Mouse (Mus musculus): ENCODE measurements around the gene Defa30. TPM values are rescaled to one million over a fixed set of nuclear protein-coding genes. Genes with fewer than 3 reads are reported as not detected.
"Not testable (repeated sequence)": the region's sequence is repeated elsewhere in the genome, so short reads cannot be mapped to it uniquely, and the experiment has no call there.

Defa30 gene
- polyA plus RNA-seq (2014; fragmentation: Nextera tagmentation; extraction: Ambion mirVana) = not detected in 2 replicates

DNA sequence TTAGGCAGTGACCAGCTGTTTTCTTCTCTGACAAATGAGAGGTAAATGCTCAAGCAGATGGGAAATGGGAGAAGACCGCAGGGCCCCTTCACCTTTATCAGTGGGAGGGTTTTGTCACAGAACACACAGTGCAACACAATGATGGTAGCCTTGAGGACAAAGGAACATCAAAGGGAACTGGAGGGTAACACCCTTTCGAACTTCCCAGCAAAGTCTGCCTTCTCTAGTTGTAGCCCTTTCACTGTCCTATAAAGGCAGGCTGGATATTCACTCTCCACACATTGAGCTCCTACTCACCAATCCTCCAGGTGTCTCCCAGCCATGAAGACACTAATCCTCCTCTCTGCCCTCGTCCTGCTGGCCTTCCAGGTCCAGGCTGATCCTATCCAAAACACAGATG is at the start of gene Defa30:
Gene Defa30 (plus strand): TSS at position 301 of the 400 bp plus-strand sequence.
- H3K36me3 ChIP-seq (ENCODE audit: control insufficient read depth, insufficient read depth, low read length); H3K9me3 ChIP-seq (ENCODE audit: control insufficient read depth, low read length); H3K4me1 ChIP-seq (ENCODE audit: control insufficient read depth, insufficient read depth, low read length); H3K4me2 ChIP-seq (ENCODE audit: low read depth, low read length); DNase-seq (ENCODE audit: low spot score); H3K27ac ChIP-seq (replicated peaks; ENCODE audit: low read depth, low read length); H3K4me3 ChIP-seq (ENCODE audit: low read depth, low read length); ATAC-seq (ENCODE audit: low read depth); H3K9ac ChIP-seq (ENCODE audit: low read depth, low read length); H3K27me3 ChIP-seq (replicated peaks; ENCODE audit: control insufficient read depth, insufficient read depth, low read length): not testable (repeated sequence)
- WGBS = 64% methylated on average over 3 of the region's 3 CpGs

DNA sequence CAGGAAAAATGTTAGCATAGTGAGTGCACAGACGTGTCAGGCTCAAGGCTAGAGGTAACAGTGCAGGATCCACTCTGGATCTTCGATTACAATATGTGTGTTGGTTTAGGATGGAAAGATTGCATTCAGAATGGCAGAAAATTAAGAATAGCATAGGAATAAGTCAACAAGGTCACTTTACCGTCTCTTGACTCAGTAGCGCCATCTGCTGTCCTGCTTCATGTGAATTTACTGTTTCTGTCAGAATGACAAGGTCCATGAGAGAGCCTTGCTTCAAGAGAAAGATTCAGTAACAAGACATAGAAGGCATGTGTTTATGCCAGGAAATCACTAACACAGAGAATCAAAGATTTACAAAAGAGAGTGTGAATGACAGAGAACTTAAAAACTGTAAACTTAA is 41.3 kb upstream of the Defa30 start:
- H3K36me3 ChIP-seq (ENCODE audit: control insufficient read depth, insufficient read depth, low read length) = no peaks in the 10 kb centered on the region
- no peaks in the 10 kb centered on the region for H3K4me1 ChIP-seq (ENCODE audit: control insufficient read depth, insufficient read depth, low read length)
- ATAC-seq (ENCODE audit: low read depth) (no peak), DNase-seq (ENCODE audit: low spot score) (no peak)
- H3K4me2 ChIP-seq (ENCODE audit: low read depth, low read length) = no peak overlapping the region
- no peak overlapping the region for H3K4me3 ChIP-seq (ENCODE audit: low read depth, low read length)
- WGBS = 50% methylated on average over 4 of the region's 4 CpGs
- no peak overlapping the region for H3K9ac ChIP-seq (ENCODE audit: low read depth, low read length)
- H3K9me3 ChIP-seq (ENCODE audit: control insufficient read depth, low read length) = no peaks in the 10 kb centered on the region
- H3K27ac ChIP-seq (replicated peaks; ENCODE audit: low read depth, low read length) = no peak overlapping the region
- no peaks in the 10 kb centered on the region for H3K27me3 ChIP-seq (replicated peaks; ENCODE audit: control insufficient read depth, insufficient read depth, low read length)

DNA sequence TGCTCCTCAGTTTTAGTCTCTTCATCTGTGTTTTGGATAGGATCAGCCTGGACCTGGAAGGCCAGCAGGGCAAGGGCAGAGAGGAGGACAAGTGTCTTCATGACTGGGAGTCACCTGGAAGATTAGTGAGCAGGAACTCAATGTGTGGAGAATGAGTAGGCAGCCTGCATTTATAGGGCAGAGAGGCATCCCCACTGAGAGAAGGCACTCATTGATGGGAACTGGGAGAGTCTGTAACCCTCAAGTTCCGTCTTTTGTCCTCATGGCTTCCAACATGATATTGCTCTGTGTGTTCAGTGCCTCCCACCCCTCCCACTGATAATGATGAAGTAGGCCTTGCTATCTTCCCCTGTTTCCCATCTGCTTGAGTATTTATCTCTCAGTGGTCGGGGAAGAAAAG is 38.5 kb upstream of the Defa30 start, which contains the start of gene Gm14851:
Gene Gm14851 (minus strand): TSS at position 101 of the 400 bp plus-strand sequence.
- H3K4me3 ChIP-seq (ENCODE audit: low read depth, low read length); H3K9ac ChIP-seq (ENCODE audit: low read depth, low read length); H3K27ac ChIP-seq (replicated peaks; ENCODE audit: low read depth, low read length); H3K36me3 ChIP-seq (ENCODE audit: control insufficient read depth, insufficient read depth, low read length); DNase-seq (ENCODE audit: low spot score); H3K4me2 ChIP-seq (ENCODE audit: low read depth, low read length); H3K9me3 ChIP-seq (ENCODE audit: control insufficient read depth, low read length); H3K4me1 ChIP-seq (ENCODE audit: control insufficient read depth, insufficient read depth, low read length); H3K27me3 ChIP-seq (replicated peaks; ENCODE audit: control insufficient read depth, insufficient read depth, low read length); ATAC-seq (ENCODE audit: low read depth): not testable (repeated sequence)
- no CpG with 5 or more reads among the region's 2 CpGs for WGBS

DNA sequence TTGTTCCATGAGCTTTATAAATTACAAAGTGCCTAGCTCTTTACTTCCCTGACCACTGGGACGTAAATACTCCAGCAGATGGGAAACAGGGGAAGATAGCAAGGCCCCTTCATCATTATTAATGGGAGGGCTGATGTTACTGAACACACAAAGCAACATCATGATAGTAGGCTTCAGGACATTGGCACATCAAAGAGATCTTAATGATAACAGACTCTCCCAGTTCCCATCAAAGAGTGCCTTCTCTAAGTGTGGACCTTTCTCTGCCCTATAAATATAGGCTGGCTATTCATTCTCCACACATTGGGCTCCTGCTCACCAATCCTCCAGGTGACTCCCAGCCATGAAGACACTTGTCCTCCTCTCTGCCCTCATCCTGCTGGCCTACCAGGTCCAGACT is 27.5 kb downstream of the Defa30 start, which contains the start of gene Defa22:
Gene Defa22 (plus strand): TSS at position 301 of the 400 bp plus-strand sequence.
- not testable (repeated sequence) for H3K4me2 ChIP-seq (ENCODE audit: low read depth, low read length); ATAC-seq (ENCODE audit: low read depth); H3K9ac ChIP-seq (ENCODE audit: low read depth, low read length); H3K36me3 ChIP-seq (ENCODE audit: control insufficient read depth, insufficient read depth, low read length); H3K4me3 ChIP-seq (ENCODE audit: low read depth, low read length); H3K27ac ChIP-seq (replicated peaks; ENCODE audit: low read depth, low read length); DNase-seq (ENCODE audit: low spot score); H3K9me3 ChIP-seq (ENCODE audit: control insufficient read depth, low read length); H3K27me3 ChIP-seq (replicated peaks; ENCODE audit: control insufficient read depth, insufficient read depth, low read length); H3K4me1 ChIP-seq (ENCODE audit: control insufficient read depth, insufficient read depth, low read length)
- WGBS = no CpG with 5 or more reads among the region's 1 CpGs

Other genes starting within 250 kb of the Defa30 start
- not detected in 2 replicates for gene Defb33, start 242.0 kb upstream of the Defa30 start, polyA plus RNA-seq (2014; fragmentation: Nextera tagmentation; extraction: Ambion mirVana)
- gene Gm15056, start 232.0 kb upstream of the Defa30 start, polyA plus RNA-seq (2014; fragmentation: Nextera tagmentation; extraction: Ambion mirVana) = not detected in 2 replicates
- not detected in 2 replicates for gene Gm6040, start 212.6 kb upstream of the Defa30 start, polyA plus RNA-seq (2014; fragmentation: Nextera tagmentation; extraction: Ambion mirVana)
- not detected in 2 replicates for gene AY761185, start 189.9 kb upstream of the Defa30 start, polyA plus RNA-seq (2014; fragmentation: Nextera tagmentation; extraction: Ambion mirVana)
- gene Defa21, start 109.1 kb upstream of the Defa30 start, polyA plus RNA-seq (2014; fragmentation: Nextera tagmentation; extraction: Ambion mirVana) = not detected in 2 replicates
- gene Defa23, start 79.6 kb upstream of the Defa30 start, polyA plus RNA-seq (2014; fragmentation: Nextera tagmentation; extraction: Ambion mirVana) = not detected in 2 replicates
- not detected in 2 replicates for gene Defa35, start 69.6 kb upstream of the Defa30 start, polyA plus RNA-seq (2014; fragmentation: Nextera tagmentation; extraction: Ambion mirVana)
- gene Defa25, start 50.2 kb upstream of the Defa30 start, polyA plus RNA-seq (2014; fragmentation: Nextera tagmentation; extraction: Ambion mirVana) = not detected in 2 replicates
- gene Gm14851, start 38.6 kb upstream of the Defa30 start, polyA plus RNA-seq (2014; fragmentation: Nextera tagmentation; extraction: Ambion mirVana) = not detected in 2 replicates
- gene Defa22, start 27.6 kb downstream of the Defa30 start, polyA plus RNA-seq (2014; fragmentation: Nextera tagmentation; extraction: Ambion mirVana) = not detected in 2 replicates
- not detected in 2 replicates for gene Defa31, start 57.0 kb downstream of the Defa30 start, polyA plus RNA-seq (2014; fragmentation: Nextera tagmentation; extraction: Ambion mirVana)
- not detected in 2 replicates for gene Gm15293, start 66.9 kb downstream of the Defa30 start, polyA plus RNA-seq (2014; fragmentation: Nextera tagmentation; extraction: Ambion mirVana)
- gene Gm15292, start 115.1 kb downstream of the Defa30 start, polyA plus RNA-seq (2014; fragmentation: Nextera tagmentation; extraction: Ambion mirVana) = not detected in 2 replicates
- not detected in 2 replicates for gene Defa27, start 180.9 kb downstream of the Defa30 start, polyA plus RNA-seq (2014; fragmentation: Nextera tagmentation; extraction: Ambion mirVana)
- not detected in 2 replicates for gene Defa29, start 192.4 kb downstream of the Defa30 start, polyA plus RNA-seq (2014; fragmentation: Nextera tagmentation; extraction: Ambion mirVana)
- not detected in 2 replicates for gene Defa2, start 243.9 kb downstream of the Defa30 start, polyA plus RNA-seq (2014; fragmentation: Nextera tagmentation; extraction: Ambion mirVana)

All from embryonic facial prominence, embryonic 14.5 days (tissue).